8 mouse cellular contexts compared by ENCODE assay signal in the genomic region with DNA sequence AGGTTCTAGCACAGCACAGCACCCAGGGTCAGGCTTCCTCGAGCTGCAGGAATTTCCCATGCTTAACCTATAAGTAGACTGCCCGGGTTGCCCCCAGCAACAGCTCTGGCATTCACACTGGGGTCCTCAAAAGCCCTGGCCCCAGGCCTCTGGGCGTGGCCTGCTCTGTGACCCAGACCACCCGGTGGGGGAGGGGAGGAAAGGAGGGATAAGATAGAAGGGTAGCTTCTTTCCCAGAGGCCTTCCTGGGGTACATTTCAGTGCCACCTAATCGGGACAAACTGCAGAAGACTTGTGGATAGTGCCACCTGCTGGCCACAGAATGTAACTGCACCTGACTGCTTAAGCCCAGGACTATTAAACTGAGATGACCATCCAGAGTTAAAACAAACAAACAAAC. TPM values are rescaled to one million over a fixed set of nuclear protein-coding genes. Genes with fewer than 3 reads are reported as not detected.
DNase-seq lines count a peak whose midpoint lies in the region; ATAC-seq and TF ChIP-seq lines count a peak whose summit lies in the region.

No protein-coding gene starts in this region.

- no peak for TF ChIP-seq POLR2A in brain, embryonic 14.5 days (IDR thresholded peaks at IDR 0.05; ENCODE audit: borderline replicate concordance, extremely low read depth, insufficient read depth, insufficient read length, poor library complexity, severe bottlenecking)

- WGBS in hindbrain, embryonic 10.5 days = 4% methylated on average over 5 of the region's 5 CpGs

- H3K36me3 ChIP-seq in hindbrain, embryonic 10.5 days = no peaks in the 10 kb centered on the region

- no peak overlapping the region for H3K27ac ChIP-seq in hindbrain, embryonic 10.5 days

- ATAC-seq in frontal cortex, adult (ENCODE audit: low TSS enrichment) = peak; percentile 60
- ATAC-seq in erythroid progenitor cell, adult 5-6 weeks (replicated peaks; ENCODE audit: low FRiP score, poor library complexity, severe bottlenecking) = peak; percentile 58; the same call in 1 of the 2 replicates
- ATAC-seq in megakaryocyte progenitor cell, adult 5-6 weeks (replicated peaks; ENCODE audit: poor library complexity) = peak; percentile 80

- no peaks in the 10 kb centered on the region for H3K9me3 ChIP-seq in hindbrain, embryonic 10.5 days

- DNase-seq in frontal cortex, postnatal 14 days (ENCODE audit: low spot score in 2 of 2) = no peak
- peak; percentile 87 for DNase-seq in brain, embryonic 14.5 days (ENCODE audit: low read depth)
- peak; percentile 78 for DNase-seq in hindbrain, embryonic 10.5 days (ENCODE audit: low spot score)
- peak; percentile 62 to 74 for DNase-seq in layer of hippocampus, postnatal 25 days (ENCODE audit: extremely low spot score in 1 of 2, low spot score in 1 of 2)
- peak; percentile 75 for DNase-seq in right cerebral cortex, postnatal 4 days

- no peak overlapping the region for H3K4me3 ChIP-seq in hindbrain, embryonic 10.5 days

- peaks cover 39% of the 10 kb centered on the region for H3K4me1 ChIP-seq in hindbrain, embryonic 10.5 days (replicated peaks)

- peak; percentile 87 for TF ChIP-seq CTCF in brain, embryonic 14.5 days (IDR thresholded peaks at IDR 0.05; ENCODE audit: borderline replicate concordance, extremely low read depth, insufficient read depth, insufficient read length)

- peaks cover 75% of the 10 kb centered on the region for H3K27me3 ChIP-seq in hindbrain, embryonic 10.5 days (ENCODE audit: insufficient read depth, poor library complexity, severe bottlenecking)

RNA-seq across cellular contexts. Expression of gene Gdf7, which starts 4.7 kb away (rescaled TPM):
- 0.45 and 0.98 TPM in 2 replicates for polyA plus RNA-seq in brain, embryonic 14.5 days (2012; rRNA removed)
- total RNA-seq in erythroid progenitor cell, adult 5-6 weeks (2015; ENCODE audit: low replicate concordance) = not detected in 2 replicates
- not detected in 2 replicates for total RNA-seq in erythroid progenitor cell, adult 5-6 weeks (2017; ENCODE audit: low replicate concordance)
- polyA plus RNA-seq in hindbrain, embryonic 10.5 days (2016; fragmentation: Nextera tagmentation; extraction: Ambion mirVana) = 0.81 and 1.9 TPM in 2 replicates
- not detected for total RNA-seq in layer of hippocampus, postnatal 25 days (2021)
- not detected in 2 replicates for total RNA-seq in megakaryocyte progenitor cell, adult 5-6 weeks (2015)
- not detected in 2 replicates for total RNA-seq in megakaryocyte progenitor cell, adult 5-6 weeks (2017)

RNA-seq across cellular contexts. Expression of gene Hs1bp3, which starts 6.8 kb away (rescaled TPM):
- 11.1 and 11.7 TPM in 2 replicates for polyA plus RNA-seq in brain, embryonic 14.5 days (2012; rRNA removed)
- total RNA-seq in erythroid progenitor cell, adult 5-6 weeks (2015; ENCODE audit: low replicate concordance) = 2.1 and 2.9 TPM in 2 replicates
- total RNA-seq in erythroid progenitor cell, adult 5-6 weeks (2017; ENCODE audit: low replicate concordance) = 0.39 and 0.61 TPM in 2 replicates
- polyA plus RNA-seq in hindbrain, embryonic 10.5 days (2016; fragmentation: Nextera tagmentation; extraction: Ambion mirVana) = 14.2 and 16.7 TPM in 2 replicates
- 10 to 100 TPM; 11.1 to 11.3 TPM for total RNA-seq in layer of hippocampus, postnatal 25 days (2021)
- 5.6 and 8.3 TPM in 2 replicates for total RNA-seq in megakaryocyte progenitor cell, adult 5-6 weeks (2015)
- total RNA-seq in megakaryocyte progenitor cell, adult 5-6 weeks (2017) = 4.4 and 7.4 TPM in 2 replicates

Comparison
In these comparisons a context has a peak if more than half of its experiments do, and no peak if none do; other contexts are left out.
1. DNase-seq: peak in brain, embryonic 14.5 days (single experiment), hindbrain, embryonic 10.5 days (single experiment), layer of hippocampus, postnatal 25 days (2 of 2) and right cerebral cortex, postnatal 4 days (single experiment); none in frontal cortex, postnatal 14 days (0 of 2).
2. Peak in every context shown above with its lines, with median percentiles within 50 percentile points of each other: ATAC-seq.